Mouse (Mus musculus) G1E (cell line): Measurements from ENCODE around the gene Mpp6. TPM values are rescaled to one million over a fixed set of nuclear protein-coding genes. Genes with fewer than 3 reads are reported as not detected.

Experiments used
- ATAC-seq: 2 replicates; pipeline ENCODE4 v1.8.0; 2016; ENCODE audit warnings: mild to moderate bottlenecking; ENCODE audit not compliant: insufficient number of reproducible peaks, poor library complexity, low FRiP score, severe bottlenecking; ENCODE audit errors: extremely low read depth
- DNase-seq: peaks from one replicate; pipeline ENCODE4 v3.0.0; 2012; ENCODE audit warnings: low spot score
- H3K27me3 ChIP-seq: 2 replicates; pipeline ENCODE4 v1.6.1; 2012; ENCODE audit warnings: mild to moderate bottlenecking, low read length, inconsistent platforms; ENCODE audit not compliant: insufficient read depth
- H3K36me3 ChIP-seq: replicated peaks from 2 replicates; pipeline ENCODE3; 2012; ENCODE audit warnings: mild to moderate bottlenecking, inconsistent platforms
- H3K4me1 ChIP-seq: 2 replicates; pipeline ENCODE4 v1.6.1; 2012; ENCODE audit warnings: low read depth, low read length, inconsistent platforms, mixed read lengths; ENCODE audit not compliant: insufficient read depth
- H3K4me3 ChIP-seq: 2 replicates; pipeline ENCODE4 v1.5.1; 2012; ENCODE audit warnings: low read depth, mild to moderate bottlenecking, inconsistent platforms, low read length, moderate library complexity, mixed read lengths
- H3K9me3 ChIP-seq: replicated peaks from 2 replicates; pipeline ENCODE4 v1.6.1; 2012; ENCODE audit warnings: inconsistent platforms
- CTCF ChIP-seq: IDR thresholded peaks from 2 replicates; pipeline ENCODE4 v1.5.1; 2012; ENCODE audit warnings: low read depth, low read length, inconsistent platforms, mixed read lengths
- GATA1 ChIP-seq: IDR thresholded peaks from 2 replicates; pipeline ENCODE4 v1.6.1; 2012; ENCODE audit warnings: borderline replicate concordance, low read length, inconsistent platforms, mixed read lengths
- GATA2 ChIP-seq: IDR thresholded peaks from 2 replicates; pipeline ENCODE4 v1.6.1; 2012; ENCODE audit warnings: low read depth, low read length, inconsistent platforms, borderline replicate concordance
- POLR2AphosphoS5 ChIP-seq: IDR thresholded peaks from 2 replicates; pipeline ENCODE4 v1.6.1; 2012; ENCODE audit warnings: low read depth, low read length, inconsistent platforms; ENCODE audit not compliant: insufficient replicate concordance
- TAL1 ChIP-seq: conservative IDR thresholded peaks from 2 replicates; pipeline ENCODE4 v1.6.1; 2012; ENCODE audit warnings: low read depth, low read length, inconsistent platforms, mixed read lengths
- polyA plus RNA-seq: library from polyadenylated mRNA; stranded (reverse); fragments of >175 nt; gene quantifications from 2 replicates; pipeline ENCODE4 v1.2.3, GENCODE M21; 2012
- total RNA-seq, 2 experiments: library from RNA; stranded (forward) in 1 of 2; stranded (reverse) in 1 of 2; fragments of 200-1000 nt in 1 of 2; fragments of >200 nt in 1 of 2; fragmentation: Nextera tagmentation in 1 of 2; gene quantifications; 2 replicates each; pipeline ENCODE4 v1.2.3; 2014 to 2017

The Mpp6 gene
- total and polyA plus RNA-seq, 3 experiments, result 18.3 to 164 (median 152) TPM

DNA sequence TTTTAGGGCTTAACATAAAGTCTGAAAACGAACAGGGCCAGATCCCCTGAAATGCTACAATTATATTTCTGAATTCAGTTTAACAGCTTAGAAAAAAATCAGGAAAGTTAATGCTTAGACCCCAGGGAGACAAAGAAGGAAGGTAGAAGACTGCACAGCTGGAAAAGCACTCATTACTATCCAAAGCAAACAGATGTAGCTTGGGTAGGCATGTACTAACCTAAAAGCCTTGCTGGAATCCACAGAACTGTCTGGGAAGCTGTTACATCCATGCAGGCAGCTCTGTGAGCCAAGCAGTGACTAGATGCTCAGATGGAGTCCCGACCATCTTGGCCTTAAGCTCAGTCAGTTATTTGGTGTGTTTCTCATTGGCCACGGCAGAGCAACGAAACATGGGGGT, 24.8 kb upstream of the Mpp6 start:
- no peaks in the 10 kb centered on the region for H3K9me3 ChIP-seq
- no peak overlapping the region for H3K4me3 ChIP-seq

DNA sequence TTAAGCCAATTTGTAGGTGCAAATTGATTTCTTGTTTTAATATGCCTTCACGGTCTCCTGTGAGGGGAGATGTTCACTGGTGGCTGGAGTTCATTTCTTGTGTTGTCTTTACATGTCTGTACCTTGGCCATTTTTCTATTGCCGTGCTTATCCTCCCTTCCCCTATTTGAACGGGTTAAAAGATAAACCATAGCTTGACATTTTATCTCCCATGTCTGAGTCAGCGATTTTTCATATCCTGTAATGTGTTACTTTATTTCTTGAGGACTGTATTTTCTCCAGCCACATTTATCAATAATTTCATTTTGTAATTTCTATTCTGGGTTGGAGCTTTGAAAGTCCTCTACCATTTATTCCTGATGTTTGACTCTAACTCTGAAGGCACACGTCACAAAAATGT, 20.7 kb upstream of the Mpp6 start:
- no peak for ATAC-seq
- no peak overlapping the region for H3K4me3 ChIP-seq
- peaks cover 15% of the 10 kb centered on the region for H3K27me3 ChIP-seq
- DNase-seq, result no peak
- no peaks in the 10 kb centered on the region for H3K36me3 ChIP-seq
- H3K4me1 ChIP-seq, result peaks cover 17% of the 10 kb centered on the region
- H3K9me3 ChIP-seq, result no peaks in the 10 kb centered on the region
- TF ChIP-seq CTCF (no peak), GATA2 (no peak), TAL1 (no peak), GATA1 (no peak)

More for the DNA sequence above, 24.8 kb upstream of the Mpp6 start:
- no peak for ATAC-seq
- Histone ChIP-seq H3K4me1 (peaks cover 11% of the 10 kb centered on the region), H3K27me3 (peaks cover 14% of the 10 kb centered on the region), H3K36me3 (no peaks in the 10 kb centered on the region)
- DNase-seq, result no peak
- TF ChIP-seq GATA1, result no peak
- no peak for TF ChIP-seq CTCF
- TF ChIP-seq TAL1, result no peak
- TF ChIP-seq POLR2AphosphoS5, result no peak
- TF ChIP-seq GATA2, result no peak

DNA sequence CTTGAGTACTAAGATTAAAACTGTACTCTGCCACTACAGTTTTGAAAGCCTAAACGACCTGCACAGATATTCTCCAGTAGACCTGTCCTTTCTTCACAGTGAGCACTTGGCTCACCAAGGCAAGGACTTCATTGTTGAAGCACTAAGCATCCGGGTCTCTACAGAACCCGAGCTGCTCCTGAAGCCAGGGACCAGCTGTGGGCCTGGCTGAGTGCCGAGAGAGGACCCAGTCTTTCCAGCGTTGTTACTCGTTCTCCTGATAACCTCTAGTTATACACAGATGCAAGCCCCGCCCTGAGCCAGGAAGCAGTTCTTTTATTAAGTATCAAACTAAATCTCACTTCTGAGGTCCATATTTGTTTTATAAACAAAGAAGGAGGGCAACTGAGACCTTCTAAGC, 19.8 kb upstream of the Mpp6 start:
- no peak overlapping the region for H3K4me3 ChIP-seq
- H3K36me3 ChIP-seq, result no peaks in the 10 kb centered on the region
- H3K4me1 ChIP-seq, result peaks cover 17% of the 10 kb centered on the region
- no peak for ATAC-seq
- H3K9me3 ChIP-seq, result no peaks in the 10 kb centered on the region
- peaks cover 19% of the 10 kb centered on the region for H3K27me3 ChIP-seq
- TF ChIP-seq POLR2AphosphoS5 (no peak), TAL1 (no peak), CTCF (no peak), GATA2 (no peak), GATA1 (no peak)
- DNase-seq, result no peak

DNA sequence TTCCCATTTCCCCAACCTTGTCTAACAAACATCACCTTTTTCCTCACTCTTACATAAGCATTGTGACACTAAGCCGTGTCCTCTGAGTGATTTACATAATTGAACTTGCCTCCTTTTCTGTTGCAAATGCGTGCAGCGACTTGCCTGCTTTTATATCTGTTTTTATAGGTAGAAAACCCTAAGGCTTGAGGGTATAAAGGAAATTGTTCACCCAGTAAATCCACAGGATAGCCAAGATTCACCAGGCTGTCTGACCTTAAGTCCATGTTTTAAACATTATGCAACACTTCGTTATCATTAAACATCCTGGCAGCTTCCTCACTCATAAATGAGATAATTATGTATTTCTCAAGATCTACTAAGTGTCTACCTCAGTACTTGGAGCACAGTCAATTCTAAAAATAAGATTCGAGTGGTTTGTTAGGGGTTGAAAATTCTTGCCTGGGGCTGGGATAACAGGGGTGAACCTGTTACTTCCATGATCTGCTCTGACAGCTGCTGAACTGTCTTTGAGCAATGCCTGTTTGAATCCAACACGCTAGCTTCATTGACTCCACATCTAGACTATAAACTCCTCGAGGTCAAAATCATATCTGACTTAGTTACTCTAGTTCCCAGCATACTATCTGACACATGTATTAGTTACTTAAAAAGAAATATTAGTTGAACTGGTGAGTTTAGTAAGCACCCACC, 18.4 kb upstream of the Mpp6 start:
- DNase-seq (no peak), ATAC-seq (no peak)
- no peak overlapping the region for H3K4me3 ChIP-seq
- no peaks in the 10 kb centered on the region for H3K36me3 ChIP-seq
- TF ChIP-seq GATA2 (no peak), TAL1 (no peak), POLR2AphosphoS5 (no peak), CTCF (no peak), GATA1 (no peak)
- no peaks in the 10 kb centered on the region for H3K9me3 ChIP-seq
- peaks cover 17% of the 10 kb centered on the region for H3K4me1 ChIP-seq
- peaks cover 17% of the 10 kb centered on the region for H3K27me3 ChIP-seq

DNA sequence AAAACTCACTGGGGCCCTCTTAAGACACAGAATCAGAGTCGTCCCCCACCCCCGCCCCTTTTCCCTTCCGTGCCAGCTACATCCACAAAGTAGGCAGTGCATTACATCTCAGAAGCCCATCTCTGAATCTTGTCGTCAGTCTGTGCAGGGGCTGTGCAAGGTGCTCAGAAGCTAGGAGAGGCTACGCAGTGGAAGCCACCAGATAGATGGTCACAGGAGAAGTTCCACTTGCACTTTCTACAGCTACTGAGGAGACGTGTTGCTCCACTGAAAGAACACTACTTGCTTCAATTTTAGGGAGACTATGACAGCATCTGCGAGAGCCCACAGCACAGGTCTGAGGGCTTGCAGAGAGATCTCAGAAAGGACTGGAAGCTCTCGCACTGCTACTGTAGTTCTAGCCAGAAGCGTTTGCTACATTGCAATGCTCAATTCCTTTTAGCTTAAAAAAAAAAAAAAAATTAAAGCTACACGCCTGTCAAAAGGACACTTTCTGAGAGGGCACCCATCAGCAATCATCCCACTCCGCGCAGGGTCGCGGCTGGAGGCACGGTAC, 762 bp upstream of the Mpp6 start:
- no peak for ATAC-seq
- H3K36me3 ChIP-seq, result peaks cover 5% of the 10 kb centered on the region
- no peak for DNase-seq
- H3K9me3 ChIP-seq, result no peaks in the 10 kb centered on the region
- H3K4me3 ChIP-seq, result peak overlapping the region; percentile 83
- peaks cover 29% of the 10 kb centered on the region for H3K4me1 ChIP-seq
- peaks cover 35% of the 10 kb centered on the region for H3K27me3 ChIP-seq
- no peak for TF ChIP-seq GATA2
- no peak for TF ChIP-seq CTCF
- no peak for TF ChIP-seq POLR2AphosphoS5
- no peak for TF ChIP-seq TAL1
- TF ChIP-seq GATA1, result no peak

DNA sequence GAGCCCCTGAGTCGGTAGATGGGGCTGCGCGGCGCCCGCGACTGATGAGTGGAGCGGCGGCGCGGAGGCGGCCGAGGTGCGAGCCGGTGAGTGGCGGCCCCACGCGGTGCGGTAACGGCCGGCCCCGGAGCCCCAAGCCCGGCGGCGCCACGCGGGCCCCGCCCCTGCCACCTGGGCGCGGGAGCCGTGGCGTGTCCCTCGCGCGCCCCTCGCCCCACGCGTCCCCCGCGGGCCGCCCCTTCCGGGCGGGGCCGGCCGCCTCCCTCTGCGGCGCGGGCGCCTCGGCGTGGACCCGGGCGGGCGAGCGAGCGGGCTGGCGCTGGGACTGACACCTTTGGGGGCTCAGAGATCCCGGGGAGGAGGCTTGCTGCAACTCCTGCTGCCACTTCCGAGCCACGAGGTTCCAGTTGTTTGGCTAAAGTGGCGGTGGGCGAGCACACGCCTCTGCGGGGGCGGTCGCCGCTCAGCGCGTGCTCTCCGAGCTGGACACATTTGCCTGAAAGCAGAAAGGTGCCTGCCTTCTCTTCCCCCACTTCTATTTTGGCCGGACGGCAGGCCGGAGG, 419 bp downstream of the Mpp6 start:
- TF ChIP-seq TAL1, result no peak
- TF ChIP-seq GATA2, result no peak
- TF ChIP-seq CTCF, result no peak
- no peak for TF ChIP-seq GATA1
- TF ChIP-seq POLR2AphosphoS5, result no peak
- ATAC-seq (no peak), DNase-seq (peak; percentile 35)
- peaks cover 5% of the 10 kb centered on the region for H3K36me3 ChIP-seq
- peaks cover 27% of the 10 kb centered on the region for H3K4me1 ChIP-seq
- H3K9me3 ChIP-seq, result no peaks in the 10 kb centered on the region
- H3K27me3 ChIP-seq, result peaks cover 29% of the 10 kb centered on the region
- H3K4me3 ChIP-seq, result peak overlapping the region; percentile 83
